Mouse (Mus musculus) liver, embryonic 12.5 days (tissue): ENCODE measurements around the gene Ptpru. TPM values are rescaled to one million over a fixed set of nuclear protein-coding genes. Genes with fewer than 3 reads are reported as not detected.

Experiments used
- ATAC-seq: fragments of 200-750 bp; cut with Nextera tagmentation; 2 replicates; pipeline ENCODE4 v1.8.0; 2017; ENCODE audit warnings: moderate number of reproducible peaks, mild to moderate bottlenecking, moderate library complexity
- H3K27ac ChIP-seq: fragments of 300-500 bp; sonication (generic); 2 replicates; pipeline ENCODE4 v1.5.1; 2016; ENCODE audit warnings: mild to moderate bottlenecking
- H3K27me3 ChIP-seq: fragments of 300-500 bp; sonication (generic); replicated peaks from 2 replicates; pipeline ENCODE4 v1.6.1; 2016; ENCODE audit warnings: mild to moderate bottlenecking, moderate library complexity
- H3K36me3 ChIP-seq: fragments of 300-500 bp; sonication (generic); 2 replicates; pipeline ENCODE4 v1.6.1; 2016; ENCODE audit warnings: mild to moderate bottlenecking, moderate library complexity
- H3K4me1 ChIP-seq: fragments of 300-500 bp; sonication (generic); 2 replicates; pipeline ENCODE4 v1.6.1; 2016
- H3K4me2 ChIP-seq: fragments of 300-500 bp; sonication (generic); 2 replicates; pipeline ENCODE4 v1.6.1; 2016; ENCODE audit warnings: mild to moderate bottlenecking, moderate library complexity
- H3K4me3 ChIP-seq: fragments of 300-500 bp; sonication (generic); 2 replicates; pipeline ENCODE4 v1.5.1; 2016; ENCODE audit warnings: mild to moderate bottlenecking, moderate library complexity
- H3K9ac ChIP-seq: fragments of 300-500 bp; sonication (generic); 2 replicates; pipeline ENCODE4 v1.6.1; 2016; ENCODE audit warnings: mild to moderate bottlenecking, moderate library complexity
- H3K9me3 ChIP-seq: fragments of 300-500 bp; sonication (generic); replicated peaks from 2 replicates; pipeline ENCODE4 v1.6.1; 2016; ENCODE audit warnings: mild to moderate bottlenecking, moderate library complexity
- WGBS: fragments of 180-500 bp; shearing (Covaris S2); methylation state at CpG from one replicate; pipeline ENCODE4 v1.1.7; 2016; ENCODE audit not compliant: insufficient replicate concordance; 5-methylcytosine and 5-hydroxymethylcytosine counted together
- polyA plus RNA-seq: library from polyadenylated mRNA; unstranded; fragments of >200 nt; fragmentation: Nextera tagmentation; extraction: Ambion mirVana; gene quantifications from 2 replicates; pipeline ENCODE4 v1.2.1, GENCODE M21; 2016

The Ptpru gene
- polyA plus RNA-seq, 1 experiment from 2014 or later = 2.7 TPM

- 44% methylated on average over 11 of the region's 11 CpGs for WGBS
- H3K4me2 ChIP-seq = no peak overlapping the region
- no peak overlapping the region for H3K27ac ChIP-seq
- H3K9ac ChIP-seq = no peak overlapping the region
- H3K36me3 ChIP-seq = no peaks in the 10 kb centered on the region
- no peaks in the 10 kb centered on the region for H3K9me3 ChIP-seq
- peaks cover 9% of the 10 kb centered on the region; the same call in 1 of the 2 replicates for H3K27me3 ChIP-seq
- H3K4me1 ChIP-seq = peaks cover 9% of the 10 kb centered on the region; the same call in 1 of the 2 replicates
- ATAC-seq = no peak
- no peak overlapping the region for H3K4me3 ChIP-seq
These were observed 114.5 kb downstream of the Ptpru start for GRCm38 (mm10) chr4:131723415-131724080.

- Histone ChIP-seq H3K4me1 (peaks cover 9% of the 10 kb centered on the region; the same call in 1 of the 2 replicates), H3K36me3 (no peaks in the 10 kb centered on the region), H3K27me3 (peaks cover 9% of the 10 kb centered on the region; the same call in 1 of the 2 replicates), H3K9ac (no peak overlapping the region), H3K4me2 (no peak overlapping the region), H3K27ac (no peak overlapping the region), H3K4me3 (no peak overlapping the region), H3K9me3 (no peaks in the 10 kb centered on the region)
- WGBS = 38% methylated on average over 8 of the region's 8 CpGs
- ATAC-seq = no peak
These were observed 115.8 kb downstream of the Ptpru start for GRCm38 (mm10) chr4:131722121-131722841.

- Histone ChIP-seq H3K4me3 (no peak overlapping the region), H3K4me2 (no peak overlapping the region), H3K9ac (no peak overlapping the region), H3K4me1 (peaks cover 9% of the 10 kb centered on the region; the same call in 1 of the 2 replicates), H3K27me3 (peaks cover 3% of the 10 kb centered on the region), H3K9me3 (no peaks in the 10 kb centered on the region), H3K27ac (no peak overlapping the region), H3K36me3 (no peaks in the 10 kb centered on the region)
- WGBS = 58% methylated on average over 5 of the region's 5 CpGs
- ATAC-seq = no peak
These were observed 118.9 kb downstream of the Ptpru start for GRCm38 (mm10) chr4:131719151-131719550.

Other genes starting within 250 kb of the Ptpru start
- 44.4 and 49.4 TPM in 2 replicates for gene Mecr, start 5.2 kb upstream of the Ptpru start, polyA plus RNA-seq
- 94.9 and 97.5 TPM in 2 replicates for gene Srsf4, start 35.3 kb upstream of the Ptpru start, polyA plus RNA-seq
- 0.81 and 1.3 TPM in 2 replicates for gene Tmem200b, start 83.5 kb upstream of the Ptpru start, polyA plus RNA-seq
- gene Gm10300, start 236.4 kb upstream of the Ptpru start, polyA plus RNA-seq = 0.42 and 0.45 TPM in 2 replicates
- 177 and 187 TPM in 2 replicates for gene Epb41, start 237.0 kb upstream of the Ptpru start, polyA plus RNA-seq